Mouse (Mus musculus) hindbrain, embryonic 11.5 days (tissue): ENCODE results near the gene Cyp1a1. TPM values are rescaled to one million over a fixed set of nuclear protein-coding genes. Genes with fewer than 3 reads are reported as not detected.

Experiments
- ATAC-seq: fragments of 200-750 bp; cut with Nextera tagmentation; 2 replicates; pipeline ENCODE4 v1.8.0; 2017; ENCODE audit warnings: mild to moderate bottlenecking, moderate TSS enrichment, moderate library complexity; ENCODE audit not compliant: low FRiP score
- DNase-seq: peaks from one replicate; pipeline ENCODE4 v3.0.0-alpha.2; 2015; ENCODE audit warnings: low spot score
- H3K27ac ChIP-seq: fragments of 300-500 bp; sonication (generic); 2 replicates; pipeline ENCODE4 v1.5.1; 2014; ENCODE audit warnings: mild to moderate bottlenecking, low read depth, low read length
- H3K27me3 ChIP-seq: fragments of 300-500 bp; sonication (generic); 2 replicates; pipeline ENCODE4 v1.6.1; 2014; ENCODE audit warnings: mild to moderate bottlenecking, low read length, moderate library complexity, mixed read lengths; ENCODE audit not compliant: control insufficient read depth, insufficient read depth
- H3K36me3 ChIP-seq: fragments of 300-500 bp; sonication (generic); 2 replicates; pipeline ENCODE4 v1.6.1; 2014; ENCODE audit warnings: mild to moderate bottlenecking, low read length, moderate library complexity, mixed read lengths; ENCODE audit not compliant: control insufficient read depth, insufficient read depth
- H3K4me1 ChIP-seq: fragments of 300-500 bp; sonication (generic); replicated peaks from 2 replicates; pipeline ENCODE4 v1.6.1; 2014; ENCODE audit warnings: low read length, mixed read lengths; ENCODE audit not compliant: control insufficient read depth, insufficient read depth
- H3K4me2 ChIP-seq: fragments of 300-500 bp; sonication (generic); replicated peaks from 2 replicates; pipeline ENCODE4 v1.6.1; 2014; ENCODE audit warnings: mild to moderate bottlenecking, low read depth, low read length
- H3K4me3 ChIP-seq: fragments of 300-500 bp; sonication (generic); 2 replicates; pipeline ENCODE4 v1.5.1; 2014; ENCODE audit warnings: low read depth, low read length
- H3K9ac ChIP-seq: fragments of 300-500 bp; sonication (generic); 2 replicates; pipeline ENCODE4 v1.6.1; 2014; ENCODE audit warnings: low read depth, low read length
- H3K9me3 ChIP-seq: fragments of 300-500 bp; sonication (generic); 2 replicates; pipeline ENCODE4 v1.6.1; 2016; ENCODE audit warnings: low read length; ENCODE audit not compliant: control insufficient read depth
- WGBS: fragments of 180-500 bp; shearing (Covaris S2); extraction: QIAGEN DNeasy Blood & Tissue Kit; methylation state at CpG from one replicate; pipeline ENCODE4 v1.1.7; 2014; 5-methylcytosine and 5-hydroxymethylcytosine counted together
- polyA plus RNA-seq: library from polyadenylated mRNA; unstranded; fragments of >200 nt; fragmentation: Nextera tagmentation; extraction: Ambion mirVana; gene quantifications from 2 replicates; pipeline ENCODE4 v1.2.1, GENCODE M21; 2014

Cyp1a1 gene
- polyA plus RNA-seq, 1 experiment from 2014 or later = not detected

DNA sequence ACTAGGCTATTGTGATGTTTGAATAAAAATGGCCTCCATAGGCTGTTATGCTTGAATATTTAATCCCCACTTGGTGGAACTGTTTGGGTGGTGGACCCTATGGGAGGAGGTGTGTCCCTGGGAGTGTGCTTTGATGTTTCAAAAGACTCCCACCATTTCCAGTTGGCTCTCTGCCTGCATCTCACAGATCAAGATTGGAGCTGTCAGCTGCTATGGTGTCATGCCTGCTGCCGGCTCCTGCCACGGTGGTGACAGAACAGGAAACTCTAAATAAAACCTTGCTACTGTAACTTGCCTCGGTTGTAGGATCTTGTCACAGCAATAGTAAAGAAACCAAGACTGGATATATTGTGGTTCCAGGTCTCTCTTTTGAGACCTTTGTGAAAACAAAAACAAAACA is 26.2 kb upstream of the Cyp1a1 start:
- no peak for DNase-seq
- H3K9ac ChIP-seq = no peak overlapping the region
- no peak overlapping the region for H3K4me2 ChIP-seq
- no peaks in the 10 kb centered on the region for H3K36me3 ChIP-seq
- no peak for ATAC-seq
- 76% methylated on average over 3 of the region's 3 CpGs for WGBS
- no peaks in the 10 kb centered on the region for H3K9me3 ChIP-seq
- H3K4me3 ChIP-seq = no peak overlapping the region
- H3K27me3 ChIP-seq = no peaks in the 10 kb centered on the region
- no peak overlapping the region for H3K27ac ChIP-seq
- H3K4me1 ChIP-seq = no peaks in the 10 kb centered on the region

DNA sequence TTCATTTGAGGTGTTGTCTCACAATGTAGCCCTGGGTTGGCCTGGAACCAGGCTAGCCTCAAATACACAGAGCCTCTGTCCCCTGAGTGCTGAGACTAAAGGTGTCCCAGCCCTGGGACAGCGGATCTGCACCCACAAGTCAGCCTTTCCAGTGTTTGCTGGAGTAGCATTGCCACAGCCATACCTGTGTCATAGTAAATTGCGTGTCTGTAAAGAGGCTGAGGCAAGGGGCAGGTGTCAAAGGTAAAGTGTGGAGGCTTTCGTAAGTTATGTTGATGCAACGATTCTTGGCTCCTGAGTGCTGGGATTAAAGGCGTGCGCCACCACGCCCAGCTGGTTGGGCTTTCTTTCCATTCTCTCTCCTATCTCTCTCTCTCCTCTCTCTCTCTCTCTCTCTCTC is 23.1 kb upstream of the Cyp1a1 start:
- no peak overlapping the region for H3K4me2 ChIP-seq
- no peak overlapping the region for H3K9ac ChIP-seq
- no peaks in the 10 kb centered on the region for H3K36me3 ChIP-seq
- no peak for ATAC-seq
- 64% methylated on average over 7 of the region's 7 CpGs for WGBS
- H3K27ac ChIP-seq = no peak overlapping the region
- no peaks in the 10 kb centered on the region for H3K4me1 ChIP-seq
- H3K4me3 ChIP-seq = no peak overlapping the region
- DNase-seq = no peak
- H3K9me3 ChIP-seq = no peaks in the 10 kb centered on the region
- no peaks in the 10 kb centered on the region for H3K27me3 ChIP-seq

- WGBS = 87% methylated on average over 8 of the region's 8 CpGs
- no peaks in the 10 kb centered on the region for H3K27me3 ChIP-seq
- no peak overlapping the region for H3K27ac ChIP-seq
- H3K9me3 ChIP-seq = no peaks in the 10 kb centered on the region
- H3K36me3 ChIP-seq = no peaks in the 10 kb centered on the region
- DNase-seq (no peak), ATAC-seq (no peak)
- no peaks in the 10 kb centered on the region for H3K4me1 ChIP-seq
- H3K4me2 ChIP-seq = no peak overlapping the region
- no peak overlapping the region for H3K4me3 ChIP-seq
- no peak overlapping the region for H3K9ac ChIP-seq
Measured at GRCm38 (mm10) chr9:57666536-57666935, 21.2 kb upstream of the Cyp1a1 start.

DNA sequence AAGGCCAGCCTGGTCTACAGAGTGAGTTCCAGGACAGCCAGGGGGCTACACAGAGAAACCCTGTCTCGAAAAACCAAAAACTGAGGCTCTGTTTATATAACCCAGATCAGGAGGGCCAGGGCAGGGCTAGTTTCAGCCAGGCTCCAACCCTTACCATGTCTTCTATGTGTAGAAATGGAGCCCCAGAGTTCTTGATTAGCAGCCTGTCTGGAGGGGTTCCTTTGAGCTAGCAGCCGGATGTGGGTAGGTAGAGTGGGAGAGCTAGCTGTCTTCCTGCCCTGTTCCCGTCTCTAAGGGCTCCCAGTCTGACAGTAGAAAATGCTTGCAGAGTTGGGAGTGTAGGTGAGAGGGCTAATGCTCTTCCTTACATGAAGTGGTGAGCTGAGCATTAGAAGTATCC is 20.6 kb upstream of the Cyp1a1 start:
- no peak for ATAC-seq
- WGBS = 78% methylated on average over 3 of the region's 3 CpGs
- Histone ChIP-seq H3K9me3 (no peaks in the 10 kb centered on the region), H3K9ac (no peak overlapping the region), H3K4me1 (no peaks in the 10 kb centered on the region), H3K27ac (no peak overlapping the region), H3K27me3 (no peaks in the 10 kb centered on the region), H3K36me3 (no peaks in the 10 kb centered on the region), H3K4me2 (no peak overlapping the region), H3K4me3 (no peak overlapping the region)
- DNase-seq = no peak

DNA sequence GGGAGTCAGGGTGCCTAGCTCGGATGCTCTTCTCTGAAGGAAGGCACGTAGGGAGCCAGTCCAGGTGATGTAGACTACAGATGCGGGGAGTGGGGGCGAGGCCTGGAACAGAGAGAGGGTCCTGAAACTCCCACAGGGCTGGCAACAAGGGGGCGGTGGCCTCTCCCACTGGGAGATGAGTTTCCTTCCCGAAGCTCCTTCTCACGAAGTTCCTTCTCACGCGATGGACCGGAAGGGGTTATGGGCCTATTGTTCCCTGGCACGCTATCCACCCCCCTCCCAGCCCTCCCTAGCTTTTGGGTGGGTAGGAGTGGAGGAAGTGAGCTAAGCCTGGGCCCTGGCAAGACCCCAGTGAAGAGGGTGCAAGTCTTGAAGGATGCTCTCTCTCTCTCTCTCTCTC is 19.9 kb upstream of the Cyp1a1 start:
- no peak overlapping the region for H3K9ac ChIP-seq
- no peak overlapping the region for H3K27ac ChIP-seq
- H3K27me3 ChIP-seq = no peaks in the 10 kb centered on the region
- ATAC-seq = no peak
- no peaks in the 10 kb centered on the region for H3K9me3 ChIP-seq
- H3K4me2 ChIP-seq = no peak overlapping the region
- H3K4me3 ChIP-seq = no peak overlapping the region
- no peaks in the 10 kb centered on the region for H3K36me3 ChIP-seq
- 53% methylated on average over 11 of the region's 11 CpGs for WGBS
- no peak for DNase-seq
- H3K4me1 ChIP-seq = no peaks in the 10 kb centered on the region

- DNase-seq (no peak), ATAC-seq (no peak)
- Histone ChIP-seq H3K27ac (no peak overlapping the region), H3K9ac (no peak overlapping the region), H3K4me2 (no peak overlapping the region), H3K36me3 (no peaks in the 10 kb centered on the region), H3K4me1 (no peaks in the 10 kb centered on the region), H3K27me3 (no peaks in the 10 kb centered on the region), H3K4me3 (no peak overlapping the region), H3K9me3 (no peaks in the 10 kb centered on the region)
- WGBS = 43% methylated on average over 1 of the region's 1 CpGs
Measured at GRCm38 (mm10) chr9:57668277-57668676, 19.5 kb upstream of the Cyp1a1 start.

DNA sequence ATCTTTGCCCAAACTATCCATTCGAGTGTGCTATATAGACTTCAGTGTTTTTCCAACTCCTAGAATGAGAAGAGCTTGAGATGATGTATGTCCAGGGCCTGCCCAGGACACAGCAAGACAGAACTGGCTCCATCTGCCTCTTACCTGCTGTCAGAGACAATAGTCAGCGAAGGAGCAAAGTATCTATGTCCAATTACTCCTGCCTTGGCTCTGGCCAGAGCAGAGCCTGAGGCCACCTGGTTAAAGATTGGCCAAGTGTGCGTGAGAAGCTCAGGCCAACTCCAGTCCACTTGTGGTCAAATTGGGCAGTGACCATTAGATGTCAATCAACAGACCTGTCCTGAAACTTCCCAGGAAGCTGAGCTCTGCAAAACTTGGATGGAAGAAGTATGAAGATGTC is 18.2 kb upstream of the Cyp1a1 start:
- WGBS = 81% methylated on average over 3 of the region's 3 CpGs
- H3K9ac ChIP-seq = no peak overlapping the region
- no peaks in the 10 kb centered on the region for H3K4me1 ChIP-seq
- H3K4me2 ChIP-seq = no peak overlapping the region
- no peak overlapping the region for H3K4me3 ChIP-seq
- H3K9me3 ChIP-seq = no peaks in the 10 kb centered on the region
- no peak overlapping the region for H3K27ac ChIP-seq
- no peaks in the 10 kb centered on the region for H3K27me3 ChIP-seq
- DNase-seq (no peak), ATAC-seq (no peak)
- no peaks in the 10 kb centered on the region for H3K36me3 ChIP-seq

DNA sequence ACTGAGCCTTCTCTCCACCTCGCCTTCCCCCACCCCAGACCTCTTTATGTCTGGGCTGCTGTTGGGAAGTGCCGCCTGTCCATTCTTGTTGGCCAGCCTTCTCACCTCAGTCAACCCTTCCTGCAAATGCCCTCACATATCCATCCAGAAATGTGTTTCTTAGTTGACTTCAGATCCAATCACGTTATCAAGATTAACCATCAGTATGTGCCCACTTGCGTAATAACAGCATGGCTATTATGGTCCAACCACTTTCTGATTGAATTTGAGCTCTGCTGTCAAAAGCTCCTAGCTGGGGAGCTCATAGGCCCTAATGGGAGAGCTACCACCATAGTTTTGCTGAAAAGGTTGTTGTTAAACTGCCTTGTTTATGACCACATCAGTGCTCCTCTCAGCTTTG is 16.7 kb upstream of the Cyp1a1 start:
- no peak overlapping the region for H3K27ac ChIP-seq
- no peak for ATAC-seq
- no peak for DNase-seq
- H3K9me3 ChIP-seq = no peaks in the 10 kb centered on the region
- H3K4me2 ChIP-seq = no peak overlapping the region
- no peaks in the 10 kb centered on the region for H3K4me1 ChIP-seq
- H3K9ac ChIP-seq = no peak overlapping the region
- WGBS = 90% methylated on average over 4 of the region's 4 CpGs
- H3K36me3 ChIP-seq = no peaks in the 10 kb centered on the region
- no peaks in the 10 kb centered on the region for H3K27me3 ChIP-seq
- no peak overlapping the region for H3K4me3 ChIP-seq

- H3K4me2 ChIP-seq = no peak overlapping the region
- ATAC-seq (no peak), DNase-seq (no peak)
- no peak overlapping the region for H3K9ac ChIP-seq
- no peaks in the 10 kb centered on the region for H3K27me3 ChIP-seq
- no peak overlapping the region for H3K4me3 ChIP-seq
- H3K4me1 ChIP-seq = no peaks in the 10 kb centered on the region
- H3K36me3 ChIP-seq = no peaks in the 10 kb centered on the region
- WGBS = 85% methylated on average over 5 of the region's 5 CpGs
- no peaks in the 10 kb centered on the region for H3K9me3 ChIP-seq
- no peak overlapping the region for H3K27ac ChIP-seq
Measured at GRCm38 (mm10) chr9:57671500-57671899, 16.2 kb upstream of the Cyp1a1 start.
